ENCODE assay signal across 8 mouse cellular contexts in the genomic region with DNA sequence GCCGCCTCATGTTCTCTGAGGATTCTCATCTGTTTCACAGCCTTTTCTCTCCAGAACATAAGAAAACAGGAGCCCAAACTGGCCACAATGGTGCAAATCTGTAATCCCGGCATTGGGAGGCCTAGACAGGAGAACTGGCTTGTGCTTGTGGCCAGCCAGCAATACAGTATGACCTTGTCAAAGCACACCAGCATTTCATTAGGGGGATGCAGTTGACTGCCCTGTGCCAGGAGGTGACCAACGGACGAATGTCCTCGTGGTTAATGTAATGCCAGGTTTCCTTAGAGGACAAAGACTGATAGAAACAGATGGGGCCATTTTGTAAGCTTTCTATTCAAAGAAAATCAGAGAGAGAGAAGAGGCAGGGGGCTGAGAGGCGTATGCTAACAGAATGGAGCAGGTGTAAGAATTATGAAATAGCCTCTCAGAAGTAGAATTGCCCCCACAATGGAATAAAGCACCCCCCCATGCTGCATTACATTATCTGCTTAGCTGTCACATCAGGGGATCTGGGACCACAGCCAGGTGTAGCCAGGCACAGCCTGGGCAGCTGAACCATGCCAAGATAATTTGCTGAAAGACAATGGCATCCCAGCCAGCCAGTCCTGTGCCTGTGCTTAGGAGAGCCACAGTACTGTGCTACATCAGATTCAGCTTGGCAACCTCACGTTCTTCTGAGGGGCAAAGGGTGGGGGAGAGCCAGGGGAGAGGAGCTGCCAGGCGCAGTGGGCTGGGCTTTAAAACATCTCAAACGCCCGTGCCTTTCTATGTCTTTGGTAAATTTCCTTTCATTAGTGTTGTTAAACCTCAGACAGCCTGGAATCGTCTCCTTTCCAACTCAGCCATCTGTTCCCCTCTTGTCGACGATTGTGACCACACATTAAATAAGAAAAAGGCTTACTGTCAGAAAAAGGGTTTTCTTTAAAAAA.
DNase-seq lines count a peak whose midpoint lies in the region; ATAC-seq lines count a peak whose summit lies in the region.

No protein-coding gene starts in this region.

- no peaks in the 10 kb centered on the region for H3K36me3 ChIP-seq in embryonic facial prominence, embryonic 11.5 days (replicated peaks; ENCODE audit: control insufficient read depth, insufficient read depth, low read depth, low read length)
- no peaks in the 10 kb centered on the region for H3K36me3 ChIP-seq in embryonic facial prominence, embryonic 10.5 days (replicated peaks)
- no peaks in the 10 kb centered on the region for H3K36me3 ChIP-seq in forebrain, embryonic 12.5 days (replicated peaks)
- no peaks in the 10 kb centered on the region for H3K36me3 ChIP-seq in midbrain, embryonic 13.5 days
- H3K36me3 ChIP-seq in intestine, embryonic 16.5 days (ENCODE audit: control insufficient read depth, insufficient read depth, low read length): no peaks in the 10 kb centered on the region
- H3K36me3 ChIP-seq in liver, embryonic 12.5 days: no peaks in the 10 kb centered on the region

- peak; percentile 44; the same call in 1 of the 2 replicates for ATAC-seq in embryonic facial prominence, embryonic 11.5 days (replicated peaks; ENCODE audit: insufficient number of reproducible peaks, low FRiP score, low TSS enrichment, low read depth)
- peak; percentile 96 for ATAC-seq in forebrain, embryonic 12.5 days (ENCODE audit: low FRiP score)
- ATAC-seq in midbrain, embryonic 13.5 days: peak; percentile 99
- no peak for ATAC-seq in intestine, embryonic 16.5 days
- no peak for ATAC-seq in liver, embryonic 12.5 days

- WGBS in embryonic facial prominence, embryonic 11.5 days: 63% methylated on average over 13 of the region's 13 CpGs
- 73% methylated on average over 13 of the region's 13 CpGs for WGBS in embryonic facial prominence, embryonic 10.5 days
- 26% methylated on average over 13 of the region's 13 CpGs for WGBS in forebrain, embryonic 12.5 days
- 21% methylated on average over 13 of the region's 13 CpGs for WGBS in midbrain, embryonic 13.5 days
- WGBS in intestine, embryonic 16.5 days: 59% methylated on average over 13 of the region's 13 CpGs
- 62% methylated on average over 13 of the region's 13 CpGs for WGBS in liver, embryonic 12.5 days (ENCODE audit: insufficient replicate concordance)

- H3K9me3 ChIP-seq in embryonic facial prominence, embryonic 11.5 days (replicated peaks; ENCODE audit: control insufficient read depth, low read length): no peaks in the 10 kb centered on the region
- no peaks in the 10 kb centered on the region for H3K9me3 ChIP-seq in embryonic facial prominence, embryonic 10.5 days
- H3K9me3 ChIP-seq in forebrain, embryonic 12.5 days: no peaks in the 10 kb centered on the region
- 0 out of 2 replicates have a peak, but pooled peaks cover 3% of the 10 kb centered on the region for H3K9me3 ChIP-seq in midbrain, embryonic 13.5 days
- no peaks in the 10 kb centered on the region for H3K9me3 ChIP-seq in intestine, embryonic 16.5 days (ENCODE audit: control insufficient read depth, low read length)
- no peaks in the 10 kb centered on the region for H3K9me3 ChIP-seq in liver, embryonic 12.5 days (replicated peaks)

- H3K4me3 ChIP-seq in embryonic facial prominence, embryonic 11.5 days (ENCODE audit: low read depth, low read length): no peak overlapping the region
- H3K4me3 ChIP-seq in embryonic facial prominence, embryonic 10.5 days: no peak overlapping the region
- H3K4me3 ChIP-seq in forebrain, embryonic 12.5 days (replicated peaks): no peak overlapping the region
- no peak overlapping the region for H3K4me3 ChIP-seq in midbrain, embryonic 13.5 days (replicated peaks)
- H3K4me3 ChIP-seq in intestine, embryonic 16.5 days (ENCODE audit: low read length): no peak overlapping the region
- H3K4me3 ChIP-seq in liver, embryonic 12.5 days: no peak overlapping the region

- H3K4me2 ChIP-seq in embryonic facial prominence, embryonic 11.5 days (ENCODE audit: low read depth, low read length): no peak overlapping the region
- peak overlapping the region; percentile 23 for H3K4me2 ChIP-seq in forebrain, embryonic 12.5 days
- H3K4me2 ChIP-seq in midbrain, embryonic 13.5 days (replicated peaks): 0 out of 2 replicates have a peak overlapping the region, but pooled peaks have one; percentile 3
- H3K4me2 ChIP-seq in intestine, embryonic 16.5 days (ENCODE audit: low read depth, low read length): no peak overlapping the region
- H3K4me2 ChIP-seq in liver, embryonic 12.5 days: no peak overlapping the region

- H3K4me1 ChIP-seq in embryonic facial prominence, embryonic 11.5 days (ENCODE audit: control insufficient read depth, insufficient read depth, low read length): no peaks in the 10 kb centered on the region
- H3K4me1 ChIP-seq in embryonic facial prominence, embryonic 10.5 days: no peaks in the 10 kb centered on the region
- H3K4me1 ChIP-seq in forebrain, embryonic 12.5 days: peaks cover 21% of the 10 kb centered on the region
- H3K4me1 ChIP-seq in midbrain, embryonic 13.5 days (replicated peaks): peaks cover 15% of the 10 kb centered on the region
- H3K4me1 ChIP-seq in intestine, embryonic 16.5 days (ENCODE audit: control insufficient read depth, insufficient read depth, low read length): no peaks in the 10 kb centered on the region
- H3K4me1 ChIP-seq in liver, embryonic 12.5 days: no peaks in the 10 kb centered on the region

- no peak overlapping the region for H3K9ac ChIP-seq in embryonic facial prominence, embryonic 11.5 days (replicated peaks; ENCODE audit: low read length)
- H3K9ac ChIP-seq in forebrain, embryonic 12.5 days: peak overlapping the region; percentile 33; the same call in 1 of the 2 replicates
- no peak overlapping the region for H3K9ac ChIP-seq in midbrain, embryonic 13.5 days (replicated peaks)
- no peak overlapping the region for H3K9ac ChIP-seq in intestine, embryonic 16.5 days (ENCODE audit: low read depth, low read length)
- H3K9ac ChIP-seq in liver, embryonic 12.5 days: no peak overlapping the region

- H3K27ac ChIP-seq in embryonic facial prominence, embryonic 11.5 days (replicated peaks; ENCODE audit: low read depth, low read length): no peak overlapping the region
- no peak overlapping the region for H3K27ac ChIP-seq in embryonic facial prominence, embryonic 10.5 days (replicated peaks)
- H3K27ac ChIP-seq in forebrain, embryonic 12.5 days: peak overlapping the region; percentile 92
- peak overlapping the region; percentile 81 for H3K27ac ChIP-seq in midbrain, embryonic 13.5 days
- H3K27ac ChIP-seq in intestine, embryonic 16.5 days (ENCODE audit: low read length): no peak overlapping the region
- no peak overlapping the region for H3K27ac ChIP-seq in liver, embryonic 12.5 days

- no peak for DNase-seq in embryonic facial prominence, embryonic 11.5 days (ENCODE audit: low spot score)
- DNase-seq in embryonic facial prominence, embryonic 10.5 days (ENCODE audit: low spot score): no peak
- peak; percentile 71 to 77 for DNase-seq in kidney, postnatal 25 days
- DNase-seq in gastrocnemius, adult 18-20 months (ENCODE audit: low spot score): no peak

- H3K27me3 ChIP-seq in embryonic facial prominence, embryonic 11.5 days (ENCODE audit: control insufficient read depth, insufficient read depth, low read length): no peaks in the 10 kb centered on the region
- H3K27me3 ChIP-seq in embryonic facial prominence, embryonic 10.5 days (replicated peaks; ENCODE audit: low read depth, poor library complexity, severe bottlenecking): no peaks in the 10 kb centered on the region
- no peaks in the 10 kb centered on the region for H3K27me3 ChIP-seq in forebrain, embryonic 12.5 days
- no peaks in the 10 kb centered on the region for H3K27me3 ChIP-seq in midbrain, embryonic 13.5 days
- no peaks in the 10 kb centered on the region for H3K27me3 ChIP-seq in intestine, embryonic 16.5 days (replicated peaks; ENCODE audit: control insufficient read depth, insufficient read depth, low read length)
- no peaks in the 10 kb centered on the region for H3K27me3 ChIP-seq in liver, embryonic 12.5 days (replicated peaks)

Comparison
In these comparisons a context has a peak if more than half of its experiments do, and no peak if none do; other contexts are left out.
1. ATAC-seq: peak in embryonic facial prominence, embryonic 11.5 days (single experiment), forebrain, embryonic 12.5 days (single experiment) and midbrain, embryonic 13.5 days (single experiment); none in intestine, embryonic 16.5 days (single experiment) and liver, embryonic 12.5 days (single experiment).
2. DNase-seq: peak in kidney, postnatal 25 days (2 of 2); none in embryonic facial prominence, embryonic 11.5 days (single experiment), embryonic facial prominence, embryonic 10.5 days (single experiment) and gastrocnemius, adult 18-20 months (single experiment).
3. H3K27ac ChIP-seq: peak in forebrain, embryonic 12.5 days (single experiment) and midbrain, embryonic 13.5 days (single experiment); none in embryonic facial prominence, embryonic 11.5 days (single experiment), embryonic facial prominence, embryonic 10.5 days (single experiment), intestine, embryonic 16.5 days (single experiment) and liver, embryonic 12.5 days (single experiment).
4. H3K4me2 ChIP-seq: peak in forebrain, embryonic 12.5 days (single experiment) and midbrain, embryonic 13.5 days (single experiment); none in embryonic facial prominence, embryonic 11.5 days (single experiment), intestine, embryonic 16.5 days (single experiment) and liver, embryonic 12.5 days (single experiment).